Mouse (Mus musculus) embryonic stem cell, embryonic (primary cell): ENCODE measurements around the gene Tbc1d22a.

Experiments
- CTCF ChIA-PET, 4 experiments: fragments of 300-600 bp in 2 of 4; fragments of 350-600 bp in 2 of 4; sonication (Branson Sonifier 250); formaldehyde crosslinking; loops; one replicate each; lab custom pipeline; 2022; ENCODE audit warnings: inconsistent platforms in 2 of 4; lab: Charles Lee
- POLR2A ChIA-PET, 4 experiments: fragments of 300-600 bp in 2 of 4; fragments of 350-600 bp in 2 of 4; sonication (Branson Sonifier 250); formaldehyde crosslinking; loops; one replicate each; lab custom pipeline; 2022; ENCODE audit warnings: antibody characterized with exemption in 4 of 4, inconsistent platforms in 1 of 4; lab: Charles Lee

Tbc1d22a gene

GRCm38 (mm10) chr15:86176166-86176565 is 38.1 kb upstream of the Tbc1d22a start:
- ChIA-PET CTCF (interaction anchor here in 1 of 4 experiments (0.8 kb wide), 1 partner anchor 54 kb away, joined by 5 read pairs; no protein-coding TSS in a partner anchor), POLR2A (interaction anchor here in 2 of 4 experiments (1.7 to 2.4 kb wide), 4 partner anchors 7 to 10 kb away, joined by 5 to 23 read pairs (median 8); partner anchors contain the start of gene Cerk (in 1 of the 2))

- ChIA-PET CTCF (interaction anchor here in 3 of 4 experiments (0.5 to 1.0 kb wide), 5 partner anchors 12 to 241 kb away, joined by 3 to 10 read pairs (median 5); no protein-coding TSS in a partner anchor), POLR2A (interaction anchor here in 2 of 4 experiments (0.6 to 2.4 kb wide), 11 partner anchors 8 to 429 kb away, joined by 3 to 23 read pairs (median 4); partner anchors contain the start of gene Cerk (in 1 of the 2))
Measured at GRCm38 (mm10) chr15:86176771-86177702, 37.2 kb upstream of the Tbc1d22a start.

GRCm38 (mm10) chr15:86177703-86178251 is 36.5 kb upstream of the Tbc1d22a start:
- ChIA-PET CTCF (interaction anchor here in 3 of 4 experiments (0.5 to 1.0 kb wide), 3 partner anchors 11 to 44 kb away, joined by 3 to 10 read pairs (median 4); no protein-coding TSS in a partner anchor), POLR2A (interaction anchor here in 2 of 4 experiments (0.7 to 2.4 kb wide), 8 partner anchors 9 to 28 kb away, joined by 3 to 23 read pairs (median 4); no protein-coding TSS in a partner anchor)

GRCm38 (mm10) chr15:86178594-86178993 is 35.7 kb upstream of the Tbc1d22a start:
- ChIA-PET POLR2A (interaction anchor here in 2 of 4 experiments (1.3 to 2.4 kb wide), 2 partner anchors 10 to 21 kb away, joined by 3 to 23 read pairs; no protein-coding TSS in a partner anchor), CTCF (no interaction called here)

GRCm38 (mm10) chr15:86180427-86180826 is 33.8 kb upstream of the Tbc1d22a start:
- CTCF ChIA-PET = interaction anchor here in 2 of 4 experiments (0.7 kb wide), 2 partner anchors 12 to 1444 kb away, joined by 4 to 6 read pairs; no protein-coding TSS in a partner anchor
- POLR2A ChIA-PET = interaction anchor here in 2 of 4 experiments (1.5 to 10.3 kb wide), 3 partner anchors 11 to 13 kb away, joined by 5 to 107 read pairs (median 22); no protein-coding TSS in a partner anchor

GRCm38 (mm10) chr15:86181321-86181720 is 32.9 kb upstream of the Tbc1d22a start:
- CTCF ChIA-PET = interaction anchor here (0.6 to 1.2 kb wide), 4 partner anchors 8 to 307 kb away, joined by 3 to 6 read pairs (median 5); no protein-coding TSS in a partner anchor
- POLR2A ChIA-PET = interaction anchor here in 2 of 4 experiments (1.2 to 10.3 kb wide), 9 partner anchors 9 to 23 kb away, joined by 3 to 107 read pairs (median 10); no protein-coding TSS in a partner anchor

- CTCF ChIA-PET = interaction anchor here (0.6 to 1.5 kb wide), 6 partner anchors 8 to 308 kb away, joined by 3 to 6 read pairs (median 4); no protein-coding TSS in a partner anchor
- POLR2A ChIA-PET = interaction anchor here in 3 of 4 experiments (0.7 to 10.3 kb wide), 20 partner anchors 10 to 1135 kb away, joined by 3 to 107 read pairs (median 6); no protein-coding TSS in a partner anchor
Measured at GRCm38 (mm10) chr15:86181941-86182439, 32.3 kb upstream of the Tbc1d22a start.

- POLR2A ChIA-PET = interaction anchor here in 3 of 4 experiments (0.7 to 10.3 kb wide), 18 partner anchors 9 to 304 kb away, joined by 3 to 107 read pairs (median 6); no protein-coding TSS in a partner anchor
- CTCF ChIA-PET = interaction anchor here (0.6 to 1.5 kb wide), 6 partner anchors 9 to 178 kb away, joined by 3 to 8 read pairs (median 4); no protein-coding TSS in a partner anchor
Measured at GRCm38 (mm10) chr15:86182646-86183045, 31.6 kb upstream of the Tbc1d22a start.

GRCm38 (mm10) chr15:86183484-86183883 is 30.8 kb upstream of the Tbc1d22a start:
- ChIA-PET POLR2A (interaction anchor here in 3 of 4 experiments (1.3 to 10.3 kb wide), 10 partner anchors 10 to 21 kb away, joined by 3 to 107 read pairs (median 7); no protein-coding TSS in a partner anchor), CTCF (interaction anchor here in 1 of 4 experiments (0.6 kb wide), 1 partner anchor 48 kb away, joined by 8 read pairs; no protein-coding TSS in a partner anchor)

GRCm38 (mm10) chr15:86184071-86184470 is 30.2 kb upstream of the Tbc1d22a start:
- ChIA-PET CTCF (interaction anchor here in 1 of 4 experiments (1.0 kb wide), 1 partner anchor 15 kb away, joined by 5 read pairs; no protein-coding TSS in a partner anchor), POLR2A (interaction anchor here in 2 of 4 experiments (1.0 to 10.3 kb wide), 8 partner anchors 9 to 31 kb away, joined by 3 to 107 read pairs (median 6); no protein-coding TSS in a partner anchor)

- CTCF ChIA-PET = interaction anchor here in 2 of 4 experiments (0.7 to 1.0 kb wide), 3 partner anchors 16 to 24 kb away, joined by 3 to 5 read pairs (median 3); no protein-coding TSS in a partner anchor
- POLR2A ChIA-PET = interaction anchor here in 3 of 4 experiments (0.7 to 10.3 kb wide), 13 partner anchors 9 to 373 kb away, joined by 3 to 107 read pairs (median 4); partner anchors contain the start of gene Cdpf1 (in 1 of the 3)
Measured at GRCm38 (mm10) chr15:86184851-86185688, 29.2 kb upstream of the Tbc1d22a start.

GRCm38 (mm10) chr15:86185689-86186569 is 28.3 kb upstream of the Tbc1d22a start, which contains the start of gene Cerk:
Gene Cerk, minus strand, starts transcription at chr15:86186141.
- ChIA-PET CTCF (interaction anchor here in 3 of 4 experiments (0.7 to 2.3 kb wide), 12 partner anchors 10 to 125 kb away, joined by 3 to 11 read pairs (median 3); no protein-coding TSS in a partner anchor), POLR2A (interaction anchor here in 3 of 4 experiments (0.7 to 10.3 kb wide), 21 partner anchors 8 to 374 kb away, joined by 3 to 107 read pairs (median 4); partner anchors contain the start of genes Cdpf1 (in 1 of the 3), Tbc1d22a (in 1 of the 3) and Ttc38 (in 1 of the 3))

GRCm38 (mm10) chr15:86186686-86187085 is 27.6 kb upstream of the Tbc1d22a start:
- ChIA-PET CTCF (interaction anchor here in 3 of 4 experiments (0.7 to 2.3 kb wide), 12 partner anchors 9 to 125 kb away, joined by 3 to 11 read pairs (median 3); no protein-coding TSS in a partner anchor), POLR2A (interaction anchor here in 2 of 4 experiments (0.9 to 10.3 kb wide), 19 partner anchors 8 to 354 kb away, joined by 3 to 107 read pairs (median 4); partner anchors contain the start of genes Tbc1d22a (in 1 of the 2) and Ttc38 (in 1 of the 2))

GRCm38 (mm10) chr15:86188186-86188585 is 26.1 kb upstream of the Tbc1d22a start:
- CTCF ChIA-PET = interaction anchor here in 3 of 4 experiments (0.6 to 1.2 kb wide), 4 partner anchors 16 to 275 kb away, joined by 3 to 6 read pairs (median 4); no protein-coding TSS in a partner anchor
- POLR2A ChIA-PET = interaction anchor here in 2 of 4 experiments (1.1 to 10.3 kb wide), 8 partner anchors 9 to 49 kb away, joined by 3 to 107 read pairs (median 6); partner anchors contain the start of gene Tbc1d22a (in 1 of the 2)
